Mouse (Mus musculus) retina, adult 2 months (tissue): Measurements from ENCODE around the gene Isg20l2.

Experiments
- DNase-seq: peaks from one replicate; pipeline ENCODE4 v3.0.0-alpha.2; 2012; ENCODE audit warnings: low read depth, low spot score

Isg20l2 gene

DNA sequence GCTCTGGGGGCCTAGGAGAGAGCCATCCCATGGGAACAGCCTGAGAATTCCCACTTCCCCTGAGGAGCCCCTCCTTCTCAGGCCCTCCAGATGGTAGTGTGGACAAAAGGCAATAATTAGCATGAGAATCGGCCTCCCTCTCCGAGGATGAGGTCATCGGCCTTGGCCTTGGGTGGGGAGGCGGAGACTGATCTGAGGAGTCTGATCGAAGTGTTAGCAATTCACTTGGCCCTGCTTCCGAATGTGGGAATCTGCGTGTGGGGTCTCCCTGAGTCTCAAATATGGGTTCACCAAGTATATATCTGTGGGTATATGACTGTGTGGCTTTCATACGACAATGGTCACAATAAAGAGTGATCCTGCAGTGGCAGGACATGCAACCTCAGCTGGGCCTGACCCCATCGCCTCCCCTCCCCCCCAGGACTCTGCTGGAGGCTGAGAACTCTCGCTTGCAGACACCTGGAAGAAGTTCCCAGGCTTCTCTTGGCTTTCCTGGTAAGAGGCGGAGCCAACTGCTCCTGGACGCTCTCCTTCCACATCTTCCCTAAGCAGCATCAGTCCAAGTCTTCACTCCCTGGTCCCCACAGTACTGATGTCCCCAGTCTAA is 44.4 kb downstream of the Isg20l2 start:
- DNase-seq: no peak

DNA sequence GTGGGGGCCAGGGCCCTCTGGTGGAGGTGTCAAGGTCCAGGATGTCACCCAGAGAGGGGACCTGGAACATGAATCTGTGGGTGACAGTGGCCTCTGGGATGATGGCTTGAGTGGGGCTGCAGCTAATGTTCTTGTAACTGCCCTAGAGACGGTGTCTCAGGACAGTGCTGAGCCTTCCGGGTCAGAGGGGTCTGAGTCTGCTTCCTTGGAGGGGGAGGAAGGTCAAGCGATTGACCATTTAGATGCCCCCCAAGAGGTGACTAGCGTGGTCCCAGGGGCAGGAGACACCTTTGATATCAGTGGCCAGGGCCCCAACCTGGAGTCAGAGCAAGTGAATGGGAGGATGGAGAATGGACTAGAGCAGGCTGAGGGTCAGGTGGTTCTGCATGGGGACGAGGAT is 49.4 kb downstream of the Isg20l2 start:
- no peak for DNase-seq

DNA sequence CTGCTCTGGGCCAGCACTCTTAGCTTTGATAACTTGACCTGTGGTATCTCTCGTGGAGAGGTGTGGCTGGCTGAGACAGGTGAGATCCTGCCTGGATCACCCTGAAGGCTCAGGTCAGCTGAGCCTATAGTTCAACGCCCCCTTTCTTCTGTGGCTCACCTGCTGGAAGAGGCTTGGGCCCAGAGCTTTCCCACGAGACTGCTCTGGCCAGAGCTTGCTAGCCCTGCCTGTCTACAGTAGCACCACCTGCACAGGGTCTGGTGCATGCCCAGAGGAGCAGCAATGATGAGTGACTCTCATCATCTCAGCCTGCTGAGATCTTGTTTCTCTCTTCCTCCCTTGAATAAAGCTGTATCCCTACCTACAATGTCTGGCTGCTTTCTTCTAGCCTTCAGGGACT is 50.0 kb downstream of the Isg20l2 start:
- no peak for DNase-seq

DNA sequence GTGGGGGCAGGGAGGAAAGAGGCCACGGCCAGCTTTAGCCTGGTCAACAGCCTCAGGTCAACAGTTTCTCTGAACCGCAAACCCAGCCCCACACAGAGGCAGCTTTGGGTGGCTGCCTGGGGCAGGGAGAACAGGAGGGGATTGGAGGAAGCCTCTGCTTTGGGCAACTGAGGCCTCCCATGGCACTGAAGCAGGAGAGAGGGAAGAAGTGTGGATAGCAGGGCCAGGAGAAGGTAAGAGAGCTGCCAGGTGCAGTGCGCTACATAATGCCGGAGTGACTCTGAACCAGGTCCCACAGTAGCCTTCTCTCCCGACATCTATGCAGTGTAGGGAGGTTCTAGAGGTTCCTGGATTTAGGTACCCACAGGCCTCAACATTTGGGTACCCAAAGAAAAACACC is 50.6 kb downstream of the Isg20l2 start:
- DNase-seq: no peak

DNA sequence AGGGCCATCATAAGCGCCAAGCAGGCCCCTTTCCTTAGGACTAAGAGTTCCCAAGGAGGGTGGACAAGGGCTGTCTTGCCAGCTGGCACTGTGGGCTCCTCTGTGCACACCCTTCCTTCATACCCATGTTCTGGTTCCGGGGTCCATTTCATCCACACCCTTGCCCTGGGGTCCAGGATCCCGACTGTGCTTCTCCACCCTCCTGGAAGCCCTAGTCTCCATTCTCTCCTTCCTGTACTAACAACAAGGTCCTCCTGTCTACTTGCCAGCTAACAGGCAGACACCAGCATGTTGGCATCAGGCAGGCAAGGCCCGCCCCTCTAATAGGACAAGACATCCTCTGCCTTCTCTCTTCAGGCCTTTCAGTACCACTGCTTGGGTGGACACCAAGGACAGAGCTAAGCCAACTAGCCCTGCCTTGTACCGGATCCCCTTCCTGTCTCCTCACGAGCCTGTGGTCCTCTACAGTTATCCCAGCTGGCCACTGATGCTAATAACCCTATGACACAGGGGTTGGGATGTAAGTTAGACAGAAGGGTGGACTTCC is 51.2 kb downstream of the Isg20l2 start:
- DNase-seq: no peak

DNA sequence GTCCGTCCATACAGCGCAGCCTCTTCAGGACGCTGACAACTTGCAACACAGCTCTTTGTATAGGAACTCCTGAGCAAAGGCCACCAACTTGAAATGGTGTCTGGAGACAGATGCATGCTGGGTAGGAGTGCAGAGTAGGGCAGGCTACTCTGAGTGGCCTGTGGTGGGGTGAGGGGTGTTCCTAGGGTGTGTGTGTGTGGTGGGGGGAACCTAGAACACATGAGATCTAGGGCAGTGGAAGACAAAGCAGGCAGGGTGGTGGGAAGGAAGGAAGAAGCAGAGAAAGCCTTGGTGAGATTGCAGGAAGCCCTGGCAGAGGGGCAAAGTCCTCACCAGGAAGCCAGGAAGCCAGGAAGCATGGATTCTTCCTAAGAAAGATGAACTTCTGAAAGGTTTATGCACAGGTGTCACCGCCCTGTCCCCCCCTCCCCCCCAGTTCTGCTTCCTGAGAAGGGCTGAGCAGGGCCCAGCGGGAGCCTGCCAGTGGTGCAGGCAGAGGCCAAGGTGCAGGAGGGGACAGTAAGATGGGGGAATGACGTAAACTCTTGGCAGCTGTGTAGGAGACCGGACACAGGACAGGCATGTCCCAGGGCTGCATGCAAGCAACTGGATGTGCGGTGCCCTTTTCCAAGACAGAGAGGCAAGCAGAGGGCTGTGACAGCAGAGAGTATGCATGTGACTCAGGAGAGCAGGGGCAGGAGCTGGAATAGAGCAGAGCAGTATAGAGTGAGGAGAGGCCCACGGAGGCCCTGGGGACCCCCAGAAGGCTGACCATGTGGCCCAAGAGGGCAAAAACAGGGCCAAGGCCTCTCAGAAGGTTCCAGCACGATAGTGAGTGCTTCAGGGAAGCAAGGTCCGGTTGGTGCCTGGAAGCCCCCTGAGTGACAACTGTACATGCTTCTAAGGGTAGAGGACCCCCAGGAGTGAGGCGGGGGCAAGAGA is 52.1 kb downstream of the Isg20l2 start:
- no peak for DNase-seq

DNA sequence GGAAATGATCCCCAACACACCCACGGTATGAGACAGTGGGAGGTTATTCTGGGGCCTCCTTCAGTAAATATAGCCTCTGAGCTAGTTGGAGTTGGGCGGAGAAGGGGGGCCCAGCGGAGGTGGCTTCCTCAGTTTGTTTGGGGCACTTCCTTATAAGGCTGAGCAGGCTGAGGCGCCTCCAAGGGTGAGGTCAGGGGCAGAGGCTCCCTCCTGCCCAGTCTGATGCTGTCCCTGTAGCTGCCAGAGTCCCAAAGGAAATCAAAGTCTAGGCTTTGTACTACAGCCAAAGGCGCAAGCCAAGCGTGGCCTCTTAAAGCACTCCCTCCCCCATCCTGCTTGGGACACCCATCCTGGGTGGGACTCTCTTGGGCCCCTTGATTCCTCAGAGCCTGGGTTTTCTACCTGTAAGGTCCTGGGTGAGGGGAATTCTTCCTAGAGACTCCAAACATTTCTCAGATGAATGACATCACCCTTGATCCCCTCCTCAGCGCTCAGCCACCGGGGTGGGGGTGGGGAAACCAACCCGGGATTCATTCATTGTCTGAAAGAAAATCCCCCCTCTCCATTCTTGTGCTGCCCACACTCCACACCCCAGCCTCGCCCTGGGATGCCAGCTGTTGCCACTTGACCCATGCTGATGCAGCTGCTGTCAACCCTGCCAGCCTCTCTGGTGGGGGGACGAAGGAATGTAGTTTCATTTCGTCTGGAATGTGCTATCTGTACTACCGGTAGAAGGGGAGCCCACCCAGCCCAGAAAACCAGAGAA is 52.9 kb downstream of the Isg20l2 start:
- no peak for DNase-seq

DNA sequence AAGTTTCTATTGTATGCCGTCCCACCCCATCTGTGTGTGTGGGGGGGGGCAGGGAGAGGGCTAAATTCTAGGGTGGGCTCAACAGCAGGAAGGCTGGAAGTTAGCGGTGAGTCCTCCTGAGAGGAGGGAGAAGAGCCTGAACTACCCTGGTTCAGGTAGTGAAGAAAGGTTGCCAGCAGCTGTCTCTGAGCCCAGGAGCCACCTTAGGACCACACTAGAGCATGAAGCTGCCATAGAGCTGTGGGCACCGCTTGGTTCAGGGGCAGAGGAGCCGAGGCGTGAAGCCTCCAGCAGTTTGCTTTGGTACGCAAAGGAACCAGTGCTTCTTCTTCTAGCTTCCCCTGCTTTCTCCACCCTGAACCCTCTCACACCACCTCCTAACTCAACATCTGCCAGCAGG is 53.5 kb downstream of the Isg20l2 start:
- no peak for DNase-seq

DNA sequence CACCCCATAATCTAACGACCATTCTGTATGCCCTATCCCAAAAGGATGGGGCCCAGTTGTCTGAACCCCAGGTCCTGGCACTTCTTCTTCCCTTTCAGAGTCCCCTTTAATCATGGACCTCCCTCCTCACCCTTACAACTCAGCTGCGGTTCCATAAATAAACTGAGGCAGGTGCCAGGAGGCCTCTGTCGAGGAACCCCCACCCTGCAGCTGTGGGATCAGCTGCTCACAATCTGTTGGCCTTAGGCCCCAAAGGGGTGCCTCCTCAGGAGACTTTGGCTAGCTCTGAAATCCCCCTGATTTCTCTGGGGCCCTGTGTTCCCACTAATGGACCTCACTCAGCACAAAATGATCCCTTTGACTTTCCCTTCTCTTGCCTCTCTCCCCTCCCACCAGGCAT is 54.0 kb downstream of the Isg20l2 start:
- DNase-seq: no peak

DNA sequence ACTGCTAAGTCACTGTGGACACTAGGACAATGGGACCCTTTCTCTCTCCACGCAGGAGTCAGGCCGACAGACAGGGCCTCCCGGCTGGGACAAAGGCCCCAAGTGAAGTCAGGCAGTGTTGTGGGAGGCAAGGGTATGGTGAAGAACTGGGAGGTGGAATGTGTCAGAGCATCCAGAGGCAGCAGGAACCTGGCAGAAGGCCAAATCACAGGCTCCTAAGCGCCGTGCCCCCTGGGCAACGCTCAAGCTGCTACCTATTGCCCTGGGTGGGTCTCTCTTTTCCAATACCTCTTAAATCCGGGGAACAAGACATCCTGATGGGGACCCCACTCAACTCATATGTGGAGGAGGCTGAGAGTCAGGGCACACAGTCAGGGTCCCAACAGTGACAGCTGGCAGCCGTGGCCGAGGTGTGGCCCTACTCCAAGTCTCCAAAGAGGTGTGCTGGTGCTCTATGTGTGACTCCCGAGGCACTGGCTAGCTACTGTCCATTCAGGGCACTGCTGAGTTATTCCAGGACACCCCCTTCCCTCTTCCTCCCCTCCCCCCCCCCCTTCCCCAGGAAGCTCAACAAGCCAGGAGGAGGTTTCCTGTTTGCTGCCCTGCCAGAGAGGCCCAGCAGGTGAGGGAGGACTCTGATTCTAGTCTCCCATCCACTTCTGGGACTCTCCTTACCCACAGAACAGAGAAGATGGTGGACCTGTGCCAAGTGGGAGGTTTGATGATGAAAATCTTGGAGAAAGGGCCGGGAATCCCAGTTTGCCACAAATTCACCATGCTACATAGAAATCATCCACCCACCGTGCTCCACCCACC is 55.6 kb downstream of the Isg20l2 start:
- DNase-seq: no peak

DNA sequence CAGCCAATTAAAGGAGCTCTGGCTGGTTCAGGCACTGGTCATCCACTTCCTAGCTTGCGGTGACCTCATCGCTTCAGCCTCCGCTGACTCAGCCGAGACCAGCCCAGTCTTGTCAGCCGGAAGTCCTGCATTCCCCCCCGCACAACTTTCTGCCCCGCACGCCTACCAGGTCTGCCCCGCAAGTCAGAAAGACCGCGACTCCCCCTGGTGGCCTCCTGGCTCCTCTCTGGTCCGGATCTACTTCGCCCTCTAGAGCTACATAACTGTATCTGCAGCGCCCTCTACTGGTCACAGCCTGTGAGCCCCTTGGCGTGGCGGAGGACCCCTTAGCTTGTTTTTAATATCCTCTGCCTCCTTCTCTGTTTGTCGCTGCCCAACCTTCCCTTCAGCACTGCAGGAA is 56.8 kb downstream of the Isg20l2 start:
- peak; percentile 71 for DNase-seq

DNA sequence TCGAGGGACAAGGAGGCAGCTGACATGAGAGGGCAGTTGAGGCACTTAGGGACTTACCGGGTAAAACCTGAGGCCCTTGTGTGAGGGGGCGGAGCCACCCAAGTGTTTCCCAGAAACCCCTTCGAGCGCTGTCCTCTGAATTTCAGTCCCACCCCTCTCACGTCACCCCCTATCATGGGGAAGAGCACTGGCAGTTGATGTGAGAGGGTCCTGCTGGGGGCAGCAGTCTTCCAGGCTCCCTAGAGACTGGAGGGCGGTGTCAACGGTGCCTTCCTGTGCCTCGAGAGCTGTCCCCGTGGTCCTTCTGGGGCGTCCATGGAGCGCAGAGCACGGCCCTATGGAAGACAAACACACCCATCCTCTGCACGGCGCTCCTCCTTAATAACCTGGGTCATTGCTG is 57.5 kb downstream of the Isg20l2 start:
- DNase-seq: no peak

DNA sequence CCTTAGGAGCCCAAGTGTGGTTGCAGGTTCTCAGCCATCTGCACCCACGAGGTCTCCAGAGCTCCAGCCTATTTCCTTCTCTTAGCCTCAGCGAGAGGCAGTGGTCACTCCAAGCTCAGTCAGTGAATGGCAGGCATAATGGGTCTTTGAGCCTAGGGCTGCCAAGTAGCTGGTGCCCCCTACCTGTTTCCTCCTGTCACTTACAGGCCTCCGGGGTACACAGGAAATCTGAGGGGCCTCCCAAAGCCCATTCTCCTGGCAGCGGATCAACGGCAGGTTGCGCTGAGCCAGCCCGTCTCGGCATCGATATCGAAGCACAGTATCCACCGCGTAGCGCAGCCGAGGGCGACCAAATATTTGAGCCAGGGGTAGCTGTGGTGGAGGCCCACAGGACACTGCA is 58.0 kb downstream of the Isg20l2 start:
- DNase-seq: no peak

DNA sequence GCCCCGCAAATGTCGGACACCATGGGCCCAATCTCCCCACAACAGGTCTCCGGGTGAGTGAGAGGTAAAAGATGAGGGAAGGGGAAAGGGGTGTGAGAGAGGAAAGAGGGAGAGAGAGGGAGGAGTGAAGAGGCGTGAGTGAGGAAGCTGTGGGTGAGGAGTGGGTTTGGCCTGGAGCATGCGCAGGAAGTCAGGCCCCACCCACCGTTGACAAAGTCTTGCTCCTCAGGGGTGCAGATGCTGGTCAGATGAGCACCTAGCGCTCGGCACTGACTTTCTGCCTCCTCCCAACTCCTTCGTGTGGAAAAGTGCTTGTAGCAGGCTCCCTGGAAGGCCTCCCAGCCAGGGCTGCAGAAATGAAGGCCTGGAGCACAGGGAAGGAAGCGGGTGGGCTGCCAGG is 59.8 kb downstream of the Isg20l2 start:
- no peak for DNase-seq
